Mouse (Mus musculus) ES-E14 (cell line): ENCODE measurements at regions not wholly inside any gene's neighbourhood (a gene's known extent, or its start where the extent isn't known, plus 50 kb on each side); places are given as distances from the start of the nearest gene placed in this dataset.

Source experiments
- CHD2 ChIP-seq: IDR thresholded peaks from 2 replicates; pipeline ENCODE4 v1.6.1; 2014; ENCODE audit warnings: mild to moderate bottlenecking, low read depth, low read length, inconsistent platforms
- HCFC1 ChIP-seq: IDR thresholded peaks from 2 replicates; pipeline ENCODE4 v1.6.1; 2012; ENCODE audit warnings: low read length, inconsistent platforms, borderline replicate concordance; ENCODE audit not compliant: insufficient read depth
- MAFK ChIP-seq: IDR thresholded peaks from 2 replicates; pipeline ENCODE4 v1.6.1; 2014; ENCODE audit warnings: mild to moderate bottlenecking, low read depth, low read length, inconsistent platforms; ENCODE audit not compliant: insufficient read depth
- ZC3H11A ChIP-seq: IDR thresholded peaks from 2 replicates; pipeline ENCODE4 v1.6.1; 2012; ENCODE audit warnings: low read depth, mild to moderate bottlenecking, inconsistent platforms, low read length, borderline replicate concordance
- ZNF384 ChIP-seq: IDR thresholded peaks from 2 replicates; pipeline ENCODE4 v1.6.1; 2012; ENCODE audit warnings: low read depth, low read length, inconsistent platforms

GRCm38 (mm10) chr12:27251521-27251920 is 90.9 kb downstream of the Sox11 start:
- TF ChIP-seq ZC3H11A (no peak), MAFK (no peak), HCFC1 (no peak), CHD2 (no peak), ZNF384 (no peak)
